Mouse (Mus musculus): ENCODE measurements at regions not wholly inside any gene's neighbourhood (a gene's known extent, or its start where the extent isn't known, plus 50 kb on each side); places are given as distances from the start of the nearest gene placed in this dataset.
A peak's percentile ranks its signal among the peaks of the same experiment; 100 is the strongest.
"Not testable (repeated sequence)": the region's sequence is repeated elsewhere in the genome, so short reads cannot be mapped to it uniquely, and the experiment has no call there.

- H3K36me3 ChIP-seq (ENCODE audit: control insufficient read depth, insufficient read depth, low read length); ATAC-seq (ENCODE audit: low read depth); H3K4me2 ChIP-seq (ENCODE audit: low read depth, low read length); H3K9ac ChIP-seq (ENCODE audit: low read depth, low read length); H3K27me3 ChIP-seq (replicated peaks; ENCODE audit: control insufficient read depth, insufficient read depth, low read length); H3K4me1 ChIP-seq (ENCODE audit: control insufficient read depth, insufficient read depth, low read length); H3K27ac ChIP-seq (replicated peaks; ENCODE audit: low read depth, low read length); H3K4me3 ChIP-seq (ENCODE audit: low read depth, low read length); H3K9me3 ChIP-seq (ENCODE audit: control insufficient read depth, low read length): not testable (repeated sequence)
- 66% methylated on average over 4 of the region's 4 CpGs for WGBS
- DNase-seq (ENCODE audit: low spot score) = peak; percentile 2
These were observed 63.9 kb upstream of the Gm906 start for GRCm38 (mm10) chr13:50314001-50314400.

- H3K27ac ChIP-seq (replicated peaks; ENCODE audit: low read depth, low read length) = no peak overlapping the region
- no peaks in the 10 kb centered on the region for H3K9me3 ChIP-seq (ENCODE audit: control insufficient read depth, low read length)
- no peak for ATAC-seq (ENCODE audit: low read depth)
- no peaks in the 10 kb centered on the region for H3K27me3 ChIP-seq (replicated peaks; ENCODE audit: control insufficient read depth, insufficient read depth, low read length)
- no peaks in the 10 kb centered on the region for H3K4me1 ChIP-seq (ENCODE audit: control insufficient read depth, insufficient read depth, low read length)
- no peak overlapping the region for H3K9ac ChIP-seq (ENCODE audit: low read depth, low read length)
- no peak overlapping the region for H3K4me3 ChIP-seq (ENCODE audit: low read depth, low read length)
- no peaks in the 10 kb centered on the region for H3K36me3 ChIP-seq (ENCODE audit: control insufficient read depth, insufficient read depth, low read length)
- whole genome bisulfite sequencing = 53% methylated on average over 4 of the region's 4 CpGs
- H3K4me2 ChIP-seq (ENCODE audit: low read depth, low read length) = no peak overlapping the region
- no peak for DNase-seq (ENCODE audit: low spot score)
These were observed 72.4 kb upstream of the Gm906 start for GRCm38 (mm10) chr13:50322512-50322911.

GRCm38 (mm10) chr13:50328614-50329013 lies 78.5 kb upstream of the Gm906 start:
- no peaks in the 10 kb centered on the region for H3K4me1 ChIP-seq (ENCODE audit: control insufficient read depth, insufficient read depth, low read length)
- no peaks in the 10 kb centered on the region for H3K27me3 ChIP-seq (replicated peaks; ENCODE audit: control insufficient read depth, insufficient read depth, low read length)
- no peaks in the 10 kb centered on the region for H3K36me3 ChIP-seq (ENCODE audit: control insufficient read depth, insufficient read depth, low read length)
- ATAC-seq (ENCODE audit: low read depth) (no peak), DNase-seq (ENCODE audit: low spot score) (no peak)
- no peak overlapping the region for H3K9ac ChIP-seq (ENCODE audit: low read depth, low read length)
- H3K27ac ChIP-seq (replicated peaks; ENCODE audit: low read depth, low read length) = no peak overlapping the region
- H3K9me3 ChIP-seq (ENCODE audit: control insufficient read depth, low read length) = no peaks in the 10 kb centered on the region
- no peak overlapping the region for H3K4me3 ChIP-seq (ENCODE audit: low read depth, low read length)
- no peak overlapping the region for H3K4me2 ChIP-seq (ENCODE audit: low read depth, low read length)
- 73% methylated on average over 4 of the region's 4 CpGs for WGBS

- no peak overlapping the region for H3K27ac ChIP-seq (replicated peaks; ENCODE audit: low read depth, low read length)
- no peaks in the 10 kb centered on the region for H3K9me3 ChIP-seq (ENCODE audit: control insufficient read depth, low read length)
- no peak overlapping the region for H3K9ac ChIP-seq (ENCODE audit: low read depth, low read length)
- no peaks in the 10 kb centered on the region for H3K4me1 ChIP-seq (ENCODE audit: control insufficient read depth, insufficient read depth, low read length)
- H3K4me2 ChIP-seq (ENCODE audit: low read depth, low read length) = no peak overlapping the region
- no peaks in the 10 kb centered on the region for H3K27me3 ChIP-seq (replicated peaks; ENCODE audit: control insufficient read depth, insufficient read depth, low read length)
- H3K36me3 ChIP-seq (ENCODE audit: control insufficient read depth, insufficient read depth, low read length) = no peaks in the 10 kb centered on the region
- 92% methylated on average over 11 of the region's 11 CpGs for WGBS
- DNase-seq (ENCODE audit: low spot score) (no peak), ATAC-seq (ENCODE audit: low read depth) (no peak)
- no peak overlapping the region for H3K4me3 ChIP-seq (ENCODE audit: low read depth, low read length)
These were observed 73.5 kb upstream of the Fbxw17 start for GRCm38 (mm10) chr13:50344121-50344520.

DNA sequence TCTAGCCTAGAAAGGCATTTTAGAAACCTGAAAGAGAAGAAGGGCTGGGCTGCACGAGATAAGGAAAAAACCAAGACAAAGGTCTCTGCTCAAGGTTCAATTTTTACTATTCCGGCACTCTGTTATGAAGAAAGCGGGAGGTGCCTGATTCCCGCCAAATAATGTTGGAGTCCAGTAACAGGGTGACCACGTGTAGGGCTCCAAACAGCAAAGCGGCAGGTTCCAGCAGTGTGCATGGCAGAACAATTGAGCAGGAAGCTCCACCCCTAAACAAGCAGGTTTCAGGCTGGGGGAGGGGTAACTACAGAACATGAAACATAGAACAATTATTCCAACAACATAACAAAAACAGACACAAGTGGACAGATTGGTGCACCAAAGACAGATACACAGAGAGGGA lies 65.7 kb upstream of the Fbxw17 start:
- Histone ChIP-seq H3K4me3 (ENCODE audit: low read depth, low read length) (no peak overlapping the region), H3K4me2 (ENCODE audit: low read depth, low read length) (no peak overlapping the region), H3K9me3 (ENCODE audit: control insufficient read depth, low read length) (no peaks in the 10 kb centered on the region), H3K4me1 (ENCODE audit: control insufficient read depth, insufficient read depth, low read length) (no peaks in the 10 kb centered on the region), H3K27ac (replicated peaks; ENCODE audit: low read depth, low read length) (no peak overlapping the region), H3K36me3 (ENCODE audit: control insufficient read depth, insufficient read depth, low read length) (no peaks in the 10 kb centered on the region), H3K27me3 (replicated peaks; ENCODE audit: control insufficient read depth, insufficient read depth, low read length) (no peaks in the 10 kb centered on the region), H3K9ac (ENCODE audit: low read depth, low read length) (no peak overlapping the region)
- DNase-seq (ENCODE audit: low spot score) = no peak
- 79% methylated on average over 6 of the region's 6 CpGs for WGBS
- ATAC-seq (ENCODE audit: low read depth) = no peak

DNA sequence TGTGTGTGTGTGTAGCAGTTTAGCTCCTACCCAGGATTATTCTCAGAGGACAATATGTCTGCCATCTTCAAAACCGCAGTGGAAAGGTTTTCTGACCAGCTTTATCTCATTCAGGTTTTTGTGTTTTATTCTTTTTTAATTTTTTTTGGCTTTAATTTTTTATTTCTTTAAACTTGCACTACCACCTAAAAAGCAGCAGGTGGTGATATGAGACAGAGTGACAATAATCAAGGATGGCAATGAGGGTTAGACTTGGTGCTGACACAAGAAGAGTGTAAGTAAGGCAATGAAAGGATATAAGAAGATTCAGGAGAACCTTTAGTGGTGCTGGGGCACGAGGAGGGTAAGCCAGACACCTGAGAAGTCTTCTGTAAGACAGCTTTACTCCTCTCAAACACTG lies 62.4 kb upstream of the Fbxw17 start:
- DNase-seq (ENCODE audit: low spot score) = no peak
- ATAC-seq (ENCODE audit: low read depth) = no peak
- no peak overlapping the region for H3K9ac ChIP-seq (ENCODE audit: low read depth, low read length)
- no peak overlapping the region for H3K4me2 ChIP-seq (ENCODE audit: low read depth, low read length)
- no peak overlapping the region for H3K27ac ChIP-seq (replicated peaks; ENCODE audit: low read depth, low read length)
- H3K4me1 ChIP-seq (ENCODE audit: control insufficient read depth, insufficient read depth, low read length) = no peaks in the 10 kb centered on the region
- no peaks in the 10 kb centered on the region for H3K9me3 ChIP-seq (ENCODE audit: control insufficient read depth, low read length)
- H3K4me3 ChIP-seq (ENCODE audit: low read depth, low read length) = no peak overlapping the region
- 69% methylated on average over 2 of the region's 2 CpGs for WGBS
- H3K27me3 ChIP-seq (replicated peaks; ENCODE audit: control insufficient read depth, insufficient read depth, low read length) = no peaks in the 10 kb centered on the region
- H3K36me3 ChIP-seq (ENCODE audit: control insufficient read depth, insufficient read depth, low read length) = no peaks in the 10 kb centered on the region

DNA sequence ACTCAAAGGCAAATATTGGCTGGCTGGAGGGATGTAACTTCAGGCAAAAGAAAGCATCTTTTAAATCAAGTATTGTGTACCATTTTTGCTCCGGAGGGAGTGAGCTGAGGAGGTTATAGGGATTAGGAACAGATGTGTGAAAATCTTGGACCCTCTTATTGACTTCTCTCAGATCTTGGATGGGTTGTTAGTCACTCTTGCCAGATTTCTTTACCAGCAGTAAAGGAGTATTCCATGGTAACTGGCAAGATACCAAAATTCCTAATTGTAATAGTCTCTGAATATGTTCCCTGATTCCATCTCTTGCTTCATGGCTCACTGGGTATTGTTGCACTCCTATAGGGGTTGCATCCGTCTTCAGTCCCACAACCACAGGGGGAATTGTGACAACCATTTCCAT lies 58.1 kb upstream of the Fbxw17 start:
- H3K9ac ChIP-seq (ENCODE audit: low read depth, low read length) = no peak overlapping the region
- no peaks in the 10 kb centered on the region for H3K36me3 ChIP-seq (ENCODE audit: control insufficient read depth, insufficient read depth, low read length)
- no peaks in the 10 kb centered on the region for H3K27me3 ChIP-seq (replicated peaks; ENCODE audit: control insufficient read depth, insufficient read depth, low read length)
- DNase-seq (ENCODE audit: low spot score) (peak; percentile 69), ATAC-seq (ENCODE audit: low read depth) (no peak)
- no peaks in the 10 kb centered on the region for H3K9me3 ChIP-seq (ENCODE audit: control insufficient read depth, low read length)
- H3K27ac ChIP-seq (replicated peaks; ENCODE audit: low read depth, low read length) = no peak overlapping the region
- no peaks in the 10 kb centered on the region for H3K4me1 ChIP-seq (ENCODE audit: control insufficient read depth, insufficient read depth, low read length)
- no peak overlapping the region for H3K4me3 ChIP-seq (ENCODE audit: low read depth, low read length)
- no peak overlapping the region for H3K4me2 ChIP-seq (ENCODE audit: low read depth, low read length)
- 64% methylated on average over 2 of the region's 2 CpGs for WGBS
